Mouse (Mus musculus): ENCODE data around the gene Dync2h1. TPM values are rescaled to one million over a fixed set of nuclear protein-coding genes. Genes with fewer than 3 reads are reported as not detected.

Gene Dync2h1
- polyA plus RNA-seq, 1 experiment from 2014 or later: 23.7 TPM

GRCm38 (mm10) chr9:7158605-7159004 is 25.6 kb downstream of the Dync2h1 start:
- Histone ChIP-seq H3K4me1 (peaks cover 12% of the 10 kb centered on the region), H3K9ac (no peak overlapping the region), H3K27ac (0 out of 2 replicates have a peak overlapping the region, but pooled peaks have one; percentile 16), H3K4me3 (no peak overlapping the region), H3K36me3 (peaks cover 36% of the 10 kb centered on the region), H3K4me2 (no peak overlapping the region), H3K9me3 (no peaks in the 10 kb centered on the region), H3K27me3 (no peaks in the 10 kb centered on the region)
- no peak for ATAC-seq (ENCODE audit: insufficient number of reproducible peaks, insufficient read depth, low FRiP score, low TSS enrichment, low read depth)
- WGBS: 91% methylated on average over 7 of the region's 7 CpGs

- H3K27me3 ChIP-seq: no peaks in the 10 kb centered on the region
- peaks cover 39% of the 10 kb centered on the region for H3K36me3 ChIP-seq
- no peak overlapping the region for H3K4me2 ChIP-seq
- 88% methylated on average over 2 of the region's 2 CpGs for whole genome bisulfite sequencing
- H3K4me3 ChIP-seq: no peak overlapping the region
- H3K27ac ChIP-seq: no peak overlapping the region
- no peaks in the 10 kb centered on the region for H3K9me3 ChIP-seq
- no peak for ATAC-seq (ENCODE audit: insufficient number of reproducible peaks, insufficient read depth, low FRiP score, low TSS enrichment, low read depth)
- H3K4me1 ChIP-seq: no peaks in the 10 kb centered on the region
- H3K9ac ChIP-seq: no peak overlapping the region
Measured at GRCm38 (mm10) chr9:7154391-7154790, 29.9 kb downstream of the Dync2h1 start.

GRCm38 (mm10) chr9:7122863-7123262 is 61.4 kb downstream of the Dync2h1 start:
- Histone ChIP-seq H3K4me3 (no peak overlapping the region), H3K9me3 (no peaks in the 10 kb centered on the region), H3K36me3 (peaks cover 5% of the 10 kb centered on the region), H3K27me3 (no peaks in the 10 kb centered on the region), H3K4me1 (no peaks in the 10 kb centered on the region), H3K4me2 (no peak overlapping the region), H3K27ac (no peak overlapping the region), H3K9ac (no peak overlapping the region)
- no peak for ATAC-seq (ENCODE audit: insufficient number of reproducible peaks, insufficient read depth, low FRiP score, low TSS enrichment, low read depth)
- WGBS: 89% methylated on average over 2 of the region's 2 CpGs

GRCm38 (mm10) chr9:7110166-7110565 is 74.1 kb downstream of the Dync2h1 start:
- Histone ChIP-seq H3K27ac (no peak overlapping the region), H3K9me3 (no peaks in the 10 kb centered on the region), H3K9ac (no peak overlapping the region), H3K4me1 (no peaks in the 10 kb centered on the region), H3K4me3 (no peak overlapping the region), H3K27me3 (no peaks in the 10 kb centered on the region), H3K4me2 (no peak overlapping the region), H3K36me3 (peaks cover 20% of the 10 kb centered on the region)
- no peak for ATAC-seq (ENCODE audit: insufficient number of reproducible peaks, insufficient read depth, low FRiP score, low TSS enrichment, low read depth)
- 65% methylated on average over 1 of the region's 1 CpGs for WGBS

GRCm38 (mm10) chr9:7101361-7101760 is 82.9 kb downstream of the Dync2h1 start:
- H3K4me2 ChIP-seq: no peak overlapping the region
- H3K27ac ChIP-seq: no peak overlapping the region
- ATAC-seq (ENCODE audit: insufficient number of reproducible peaks, insufficient read depth, low FRiP score, low TSS enrichment, low read depth): no peak
- H3K9ac ChIP-seq: no peak overlapping the region
- no peaks in the 10 kb centered on the region for H3K27me3 ChIP-seq
- peaks cover 16% of the 10 kb centered on the region for H3K36me3 ChIP-seq
- H3K9me3 ChIP-seq: no peaks in the 10 kb centered on the region
- no peaks in the 10 kb centered on the region for H3K4me1 ChIP-seq
- no peak overlapping the region for H3K4me3 ChIP-seq

GRCm38 (mm10) chr9:7074625-7075024 is 109.6 kb downstream of the Dync2h1 start:
- Histone ChIP-seq H3K27ac (no peak overlapping the region), H3K4me2 (no peak overlapping the region), H3K36me3 (peaks cover 32% of the 10 kb centered on the region), H3K9ac (no peak overlapping the region), H3K4me3 (no peak overlapping the region), H3K4me1 (no peaks in the 10 kb centered on the region), H3K9me3 (no peaks in the 10 kb centered on the region), H3K27me3 (no peaks in the 10 kb centered on the region)
- 95% methylated on average over 2 of the region's 2 CpGs for WGBS
- ATAC-seq (ENCODE audit: insufficient number of reproducible peaks, insufficient read depth, low FRiP score, low TSS enrichment, low read depth): no peak

GRCm38 (mm10) chr9:7070846-7071245 is 113.4 kb downstream of the Dync2h1 start:
- H3K36me3 ChIP-seq: peaks cover 18% of the 10 kb centered on the region; the same call in 1 of the 2 replicates
- 76% methylated on average over 3 of the region's 3 CpGs for whole genome bisulfite sequencing
- no peak overlapping the region for H3K4me2 ChIP-seq
- no peaks in the 10 kb centered on the region for H3K4me1 ChIP-seq
- H3K27me3 ChIP-seq: no peaks in the 10 kb centered on the region
- no peak overlapping the region for H3K27ac ChIP-seq
- H3K9me3 ChIP-seq: no peaks in the 10 kb centered on the region
- no peak overlapping the region for H3K4me3 ChIP-seq
- no peak for ATAC-seq (ENCODE audit: insufficient number of reproducible peaks, insufficient read depth, low FRiP score, low TSS enrichment, low read depth)
- H3K9ac ChIP-seq: no peak overlapping the region

GRCm38 (mm10) chr9:7050588-7050987 is 133.7 kb downstream of the Dync2h1 start:
- Histone ChIP-seq H3K27ac (no peak overlapping the region), H3K36me3 (peaks cover 11% of the 10 kb centered on the region), H3K4me1 (no peaks in the 10 kb centered on the region), H3K9me3 (no peaks in the 10 kb centered on the region), H3K27me3 (no peaks in the 10 kb centered on the region), H3K9ac (no peak overlapping the region), H3K4me3 (no peak overlapping the region), H3K4me2 (no peak overlapping the region)
- no peak for ATAC-seq (ENCODE audit: insufficient number of reproducible peaks, insufficient read depth, low FRiP score, low TSS enrichment, low read depth)
- WGBS: 81% methylated on average over 3 of the region's 3 CpGs

- Histone ChIP-seq H3K27me3 (no peaks in the 10 kb centered on the region), H3K4me2 (no peak overlapping the region), H3K36me3 (peaks cover 23% of the 10 kb centered on the region), H3K9me3 (peaks cover 5% of the 10 kb centered on the region; the same call in 1 of the 2 replicates), H3K9ac (no peak overlapping the region), H3K27ac (no peak overlapping the region), H3K4me3 (no peak overlapping the region), H3K4me1 (no peaks in the 10 kb centered on the region)
- ATAC-seq (ENCODE audit: insufficient number of reproducible peaks, insufficient read depth, low FRiP score, low TSS enrichment, low read depth): no peak
- 91% methylated on average over 5 of the region's 5 CpGs for WGBS
Measured at GRCm38 (mm10) chr9:7042635-7043273, 141.5 kb downstream of the Dync2h1 start.

- Histone ChIP-seq H3K4me1 (no peaks in the 10 kb centered on the region), H3K27ac (no peak overlapping the region), H3K4me2 (no peak overlapping the region), H3K9ac (no peak overlapping the region), H3K4me3 (no peak overlapping the region), H3K36me3 (peaks cover 21% of the 10 kb centered on the region), H3K27me3 (no peaks in the 10 kb centered on the region), H3K9me3 (peaks cover 5% of the 10 kb centered on the region; the same call in 1 of the 2 replicates)
- ATAC-seq (ENCODE audit: insufficient number of reproducible peaks, insufficient read depth, low FRiP score, low TSS enrichment, low read depth): no peak
- WGBS: 72% methylated on average over 5 of the region's 5 CpGs
Measured at GRCm38 (mm10) chr9:7041231-7041630, 143.0 kb downstream of the Dync2h1 start.

- Histone ChIP-seq H3K4me1 (no peaks in the 10 kb centered on the region), H3K9me3 (no peaks in the 10 kb centered on the region), H3K27ac (no peak overlapping the region), H3K4me2 (no peak overlapping the region), H3K36me3 (peaks cover 35% of the 10 kb centered on the region), H3K9ac (no peak overlapping the region), H3K27me3 (no peaks in the 10 kb centered on the region), H3K4me3 (no peak overlapping the region)
- WGBS: 97% methylated on average over 2 of the region's 2 CpGs
- no peak for ATAC-seq (ENCODE audit: insufficient number of reproducible peaks, insufficient read depth, low FRiP score, low TSS enrichment, low read depth)
Measured at GRCm38 (mm10) chr9:7032553-7032952, 151.7 kb downstream of the Dync2h1 start.

GRCm38 (mm10) chr9:7015600-7015999 is 168.6 kb downstream of the Dync2h1 start:
- H3K9ac ChIP-seq: no peak overlapping the region

More at GRCm38 (mm10) chr9:7015600-7015999, 168.6 kb downstream of the Dync2h1 start:
- H3K9me3 ChIP-seq: no peaks in the 10 kb centered on the region
- no peaks in the 10 kb centered on the region for H3K27me3 ChIP-seq
- H3K36me3 ChIP-seq: 0 out of 2 replicates have a peak, but pooled peaks cover 3% of the 10 kb centered on the region
- ATAC-seq (ENCODE audit: insufficient number of reproducible peaks, insufficient read depth, low FRiP score, low TSS enrichment, low read depth): no peak
- H3K4me3 ChIP-seq: no peak overlapping the region
- H3K4me1 ChIP-seq: no peaks in the 10 kb centered on the region
- H3K27ac ChIP-seq: no peak overlapping the region
- H3K4me2 ChIP-seq: no peak overlapping the region
